Mouse (Mus musculus) CH12.LX (cell line): ENCODE measurements at regions not wholly inside any gene's neighbourhood (a gene's known extent, or its start where the extent isn't known, plus 50 kb on each side); places are given as distances from the start of the nearest gene placed in this dataset.

Experiments
- DNase-seq: peaks from one replicate; pipeline ENCODE4 v3.0.0-alpha.2; 2013; ENCODE audit errors: extremely low read depth
- H3K27ac ChIP-seq: 2 replicates; pipeline ENCODE4 v1.5.1; 2012; ENCODE audit warnings: low read depth, mild to moderate bottlenecking, control low read depth, moderate library complexity; ENCODE audit not compliant: insufficient read depth
- H3K27me3 ChIP-seq: replicated peaks from 2 replicates; pipeline ENCODE3; 2012; ENCODE audit warnings: inconsistent platforms
- H3K36me3 ChIP-seq, 2 experiments: replicated peaks in 1 of 2; 2 replicates each; pipeline versions ENCODE3 to v1.6.1; 2012; ENCODE audit warnings: inconsistent platforms in 1 of 2, low read length in 1 of 2, mild to moderate bottlenecking in 1 of 2, mixed read lengths in 1 of 2, moderate library complexity in 1 of 2; ENCODE audit not compliant: control insufficient read depth in 1 of 2, insufficient read depth in 1 of 2
- H3K4me1 ChIP-seq, 2 experiments: 2 replicates each; pipeline ENCODE4 v1.6.1; 2012; ENCODE audit warnings: inconsistent platforms in 1 of 2, moderate library complexity in 1 of 2; ENCODE audit not compliant: insufficient read depth in 2 of 2, control insufficient read depth in 1 of 2
- H3K4me2 ChIP-seq: 2 replicates; pipeline ENCODE4 v1.6.1; 2012; ENCODE audit warnings: low read depth, mild to moderate bottlenecking, control low read depth; ENCODE audit not compliant: poor library complexity, insufficient read depth, severe bottlenecking
- H3K4me3 ChIP-seq, 3 experiments: fragments of 150-350 bp in 1 of 3; sonication (generic) in 1 of 3; replicated peaks in 1 of 3; 2 replicates each; pipeline versions ENCODE3 to v1.5.1; 2011 to 2012; ENCODE audit warnings: low read depth in 2 of 3, low read length in 2 of 3, mild to moderate bottlenecking in 2 of 3, moderate library complexity in 2 of 3, control low read depth in 1 of 3, improper control_type of control experiment in 1 of 3, inconsistent platforms in 1 of 3, mixed read lengths in 1 of 3; ENCODE audit not compliant: poor library complexity in 1 of 3
- H3K79me2 ChIP-seq: replicated peaks from 2 replicates; pipeline ENCODE4 v1.6.1; 2012; ENCODE audit warnings: mild to moderate bottlenecking, moderate library complexity; ENCODE audit not compliant: control insufficient read depth, poor library complexity, insufficient read depth, severe bottlenecking; ENCODE audit errors: extremely low read depth
- H3K9ac ChIP-seq: 2 replicates; pipeline ENCODE4 v1.6.1; 2012; ENCODE audit warnings: low read depth, mild to moderate bottlenecking, control low read depth, moderate library complexity; ENCODE audit not compliant: insufficient read depth
- H3K9me3 ChIP-seq: replicated peaks from 2 replicates; pipeline ENCODE3; 2012; ENCODE audit warnings: low read length, inconsistent platforms, mixed read lengths
- BHLHE40 ChIP-seq: IDR thresholded peaks from 2 replicates; pipeline ENCODE4 v1.6.1; 2011; ENCODE audit warnings: mild to moderate bottlenecking, low read depth, low read length, improper control_type of control experiment
- CHD1 ChIP-seq: IDR thresholded peaks from 2 replicates; pipeline ENCODE4 v1.6.1; 2012; ENCODE audit warnings: low read depth, low read length, improper control_type of control experiment, inconsistent platforms
- CTCF ChIP-seq, 2 experiments: IDR thresholded peaks in 1 of 2; conservative IDR thresholded peaks in 1 of 2; 2 replicates each; pipeline ENCODE4 v1.5.1; 2011 to 2012; ENCODE audit warnings: low read depth in 2 of 2, low read length in 2 of 2, improper control_type of control experiment in 1 of 2, inconsistent platforms in 1 of 2, mild to moderate bottlenecking in 1 of 2, moderate library complexity in 1 of 2
- E2F4 ChIP-seq: IDR thresholded peaks from 2 replicates; pipeline ENCODE4 v1.6.1; 2011; ENCODE audit warnings: low read depth, low read length, improper control_type of control experiment; ENCODE audit not compliant: insufficient replicate concordance
- EP300 ChIP-seq: IDR thresholded peaks from 2 replicates; pipeline ENCODE4 v1.6.1; 2011; ENCODE audit warnings: low read length, improper control_type of control experiment
- ETS1 ChIP-seq: conservative IDR thresholded peaks from 2 replicates; pipeline ENCODE4 v1.6.1; 2012; ENCODE audit warnings: low read depth, mild to moderate bottlenecking, inconsistent platforms, low read length, improper control_type of control experiment, moderate library complexity
- GABPA ChIP-seq: IDR thresholded peaks from 2 replicates; pipeline ENCODE4 v1.6.1; 2012; ENCODE audit warnings: low read depth, low read length, improper control_type of control experiment, inconsistent platforms; ENCODE audit not compliant: insufficient replicate concordance
- HCFC1 ChIP-seq: IDR thresholded peaks from 2 replicates; pipeline ENCODE4 v1.6.1; 2012; ENCODE audit warnings: low read depth, mild to moderate bottlenecking, inconsistent platforms, low read length, improper control_type of control experiment
- JUN ChIP-seq: IDR thresholded peaks from 2 replicates; pipeline ENCODE4 v1.6.1; 2011; ENCODE audit warnings: low read depth, mild to moderate bottlenecking, low read length, improper control_type of control experiment, moderate library complexity; ENCODE audit not compliant: insufficient read depth
- JUND ChIP-seq: conservative IDR thresholded peaks from 2 replicates; pipeline ENCODE4 v1.6.1; 2011; ENCODE audit warnings: low read depth, low read length, improper control_type of control experiment
- KAT2A ChIP-seq: IDR thresholded peaks from 2 replicates; pipeline ENCODE4 v1.6.1; 2012; ENCODE audit warnings: low read length, improper control_type of control experiment, inconsistent platforms; ENCODE audit not compliant: insufficient replicate concordance
- MAFK ChIP-seq: IDR thresholded peaks from 2 replicates; pipeline ENCODE4 v1.6.1; 2011; ENCODE audit warnings: low read length, improper control_type of control experiment; ENCODE audit not compliant: insufficient replicate concordance
- MAX ChIP-seq: IDR thresholded peaks from 2 replicates; pipeline ENCODE4 v1.6.1; 2011; ENCODE audit warnings: low read length, improper control_type of control experiment
- MAZ ChIP-seq: IDR thresholded peaks from 2 replicates; pipeline ENCODE4 v1.6.1; 2012; ENCODE audit warnings: low read depth, mild to moderate bottlenecking, inconsistent platforms, low read length, improper control_type of control experiment, moderate library complexity
- MEF2A ChIP-seq: IDR thresholded peaks from 2 replicates; pipeline ENCODE4 v1.6.1; 2014; ENCODE audit warnings: low read depth, mild to moderate bottlenecking, inconsistent platforms, low read length, improper control_type of control experiment, borderline replicate concordance
- MXI1 ChIP-seq: IDR thresholded peaks from 2 replicates; pipeline ENCODE4 v1.6.1; 2011; ENCODE audit warnings: mild to moderate bottlenecking, low read depth, low read length, improper control_type of control experiment
- MYC ChIP-seq: IDR thresholded peaks from 2 replicates; pipeline ENCODE4 v1.6.1; 2011; ENCODE audit warnings: low read depth, mild to moderate bottlenecking, improper control_type of control experiment, low read length
- NELFE ChIP-seq: IDR thresholded peaks from 2 replicates; pipeline ENCODE4 v1.6.1; 2011; ENCODE audit warnings: low read depth, low read length, improper control_type of control experiment
- NRF1 ChIP-seq: IDR thresholded peaks from 2 replicates; pipeline ENCODE4 v1.6.1; 2014; ENCODE audit warnings: low read depth, mild to moderate bottlenecking, inconsistent platforms, low read length, improper control_type of control experiment, moderate library complexity
- PAX5 ChIP-seq: IDR thresholded peaks from 2 replicates; pipeline ENCODE4 v1.6.1; 2012; ENCODE audit warnings: low read length, inconsistent platforms, mixed read lengths
- POLR2A ChIP-seq: IDR thresholded peaks from 2 replicates; pipeline ENCODE4 v1.6.1; 2011; ENCODE audit warnings: low read depth, mild to moderate bottlenecking, improper control_type of control experiment, low read length
- POLR2AphosphoS2 ChIP-seq: IDR thresholded peaks from 2 replicates; pipeline ENCODE4 v1.6.1; 2011; ENCODE audit warnings: low read depth, low read length, improper control_type of control experiment
- RAD21 ChIP-seq: IDR thresholded peaks from 2 replicates; pipeline ENCODE4 v1.6.1; 2011; ENCODE audit warnings: low read depth, mild to moderate bottlenecking, low read length, improper control_type of control experiment, moderate library complexity
- RCOR1 ChIP-seq: conservative IDR thresholded peaks from 2 replicates; pipeline ENCODE4 v1.6.1; 2012; ENCODE audit warnings: low read depth, mild to moderate bottlenecking, inconsistent platforms, low read length, improper control_type of control experiment
- TBP ChIP-seq: conservative IDR thresholded peaks from 2 replicates; pipeline ENCODE4 v1.6.1; 2011; ENCODE audit warnings: low read depth, low read length, improper control_type of control experiment
- TCF12 ChIP-seq: IDR thresholded peaks from 2 replicates; pipeline ENCODE4 v1.6.1; 2014; ENCODE audit warnings: low read depth, mild to moderate bottlenecking, inconsistent platforms, low read length, improper control_type of control experiment
- UBTF ChIP-seq: IDR thresholded peaks from 2 replicates; pipeline ENCODE4 v1.6.1; 2012; ENCODE audit warnings: low read depth, mild to moderate bottlenecking, inconsistent platforms, low read length, improper control_type of control experiment, moderate library complexity
- USF1 ChIP-seq: IDR thresholded peaks from 2 replicates; pipeline ENCODE4 v1.6.1; 2014; ENCODE audit warnings: low read depth, mild to moderate bottlenecking, inconsistent platforms, low read length, improper control_type of control experiment
- ZC3H11A ChIP-seq: IDR thresholded peaks from 2 replicates; pipeline ENCODE4 v1.6.1; 2012; ENCODE audit warnings: low read depth, mild to moderate bottlenecking, inconsistent platforms, low read length, improper control_type of control experiment
- ZMIZ1 ChIP-seq: IDR thresholded peaks from 2 replicates; pipeline ENCODE4 v1.6.1; 2012; ENCODE audit warnings: low read depth, mild to moderate bottlenecking, inconsistent platforms, low read length, improper control_type of control experiment
- ZNF384 ChIP-seq: IDR thresholded peaks from 2 replicates; pipeline ENCODE4 v1.6.1; 2012; ENCODE audit warnings: low read depth, low read length, improper control_type of control experiment, inconsistent platforms
- dilution Hi-C: fragments of 300-500 bp; cut with MboI; formaldehyde crosslinking; loops from 2 replicates; pipeline ENCODE4 v1.14.3; 2020; ENCODE audit warnings: low sequenced_read_pairs; ENCODE audit not compliant: extremely low pct_unique_long_range_greater_than_20kb, extremely low pct_ligation_motif_present
- in situ Hi-C: fragments of 300-500 bp; cut with MboI; formaldehyde crosslinking; loops from 3 replicates; pipeline ENCODE4 v1.14.3; 2019; ENCODE audit warnings: low sequenced_read_pairs, low pct_ligation_motif_present, low pct_unique_long_range_greater_than_20kb, mixed read lengths

DNA sequence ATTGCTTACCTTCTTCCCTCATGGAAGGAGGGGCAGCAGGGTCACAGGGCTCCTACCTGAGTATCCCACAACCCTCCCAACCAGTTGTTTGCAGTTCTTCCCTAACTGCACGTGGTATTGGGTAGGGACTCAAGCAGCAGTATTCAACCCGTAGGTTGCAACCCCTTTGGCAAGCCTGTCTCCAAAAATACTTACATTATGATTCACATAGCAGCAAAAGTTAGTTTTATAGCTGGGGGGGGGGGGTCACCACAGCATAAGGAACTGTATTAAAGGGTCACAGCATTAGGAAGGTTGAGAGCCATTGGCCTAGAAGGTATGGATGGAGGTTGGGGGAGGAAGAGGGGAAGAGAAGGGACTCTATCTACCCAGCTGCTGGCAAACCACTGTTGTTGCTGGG is 78.1 kb downstream of the 2410131K14Rik start:
- dilution Hi-C loops, result no loop called here
- Histone ChIP-seq H3K79me2 (no peaks in the 10 kb centered on the region), H3K4me3 (no peak overlapping the region), H3K9ac (no peak overlapping the region), H3K4me2 (no peak overlapping the region), H3K4me1 (peaks cover 3 to 6% of the 10 kb centered on the region in 2 experiments; a peak in 3 of 4 replicates), H3K36me3 (no peaks in the 10 kb centered on the region), H3K27ac (no peak overlapping the region), H3K27me3 (no peaks in the 10 kb centered on the region), H3K9me3 (peaks cover 2% of the 10 kb centered on the region)
- TF ChIP-seq ZC3H11A (no peak), CHD1 (no peak), MXI1 (no peak), NELFE (no peak), E2F4 (no peak), BHLHE40 (no peak), GABPA (no peak), MAZ (no peak), CTCF (conservative IDR thresholded peaks at IDR 0.05 in 1 of 2, IDR thresholded peaks at IDR 0.05 in 1 of 2; ENCODE audit: low read depth in 2 of 2, low read length in 2 of 2) (no peak), MAFK (no peak), TCF12 (no peak), RCOR1 (no peak), ETS1 (no peak), TBP (no peak), EP300 (no peak), ZNF384 (no peak), HCFC1 (no peak), ZMIZ1 (no peak)
- no peak for DNase-seq
- in situ Hi-C loops, result no loop called here

DNA sequence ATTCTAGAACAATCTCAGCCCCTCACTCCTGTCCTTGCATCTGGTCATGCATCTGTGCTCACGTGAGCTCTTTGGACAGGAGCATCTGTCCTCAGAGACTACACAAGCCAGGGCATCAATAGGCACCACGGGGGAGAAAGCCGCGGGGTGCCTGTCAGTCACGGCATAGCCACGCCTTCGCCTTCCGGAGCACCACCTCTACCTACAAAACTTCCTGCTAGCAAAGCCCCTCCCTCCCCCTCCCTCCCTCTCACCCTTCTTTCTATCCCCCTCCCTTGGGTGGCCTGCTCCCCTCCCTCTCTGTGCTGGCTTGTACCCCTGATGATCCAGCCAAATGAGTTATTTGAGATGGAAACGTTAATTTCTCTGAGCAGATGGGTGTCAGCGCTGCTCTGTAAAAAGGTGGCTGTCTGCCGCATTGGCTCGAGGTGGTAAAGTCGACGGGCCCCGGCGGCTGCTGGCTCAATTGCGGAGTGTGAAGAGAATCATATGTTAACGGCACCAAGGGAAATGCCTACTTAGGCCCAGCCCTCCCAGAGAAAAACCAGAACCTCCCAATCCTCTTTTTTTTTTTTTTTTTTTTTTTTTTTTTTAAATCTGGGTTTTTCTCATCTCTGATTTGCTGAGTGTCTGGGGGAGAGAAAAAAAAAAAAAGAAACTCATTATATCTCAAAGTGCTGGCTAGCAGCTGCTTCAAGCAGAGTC is 82.0 kb downstream of the 2410131K14Rik start:
- dilution Hi-C loops (no loop called here), in situ Hi-C loops (no loop called here)
- Histone ChIP-seq H3K79me2 (no peaks in the 10 kb centered on the region), H3K27me3 (no peaks in the 10 kb centered on the region), H3K27ac (no peak overlapping the region), H3K4me3 (peak overlapping the region; percentile 20 to 46 (median 26)), H3K4me1 (peaks cover 0 to 17% of the 10 kb centered on the region in 2 experiments; a peak in 2 of 4 replicates), H3K36me3 (no peaks in the 10 kb centered on the region), H3K9me3 (peaks cover 2% of the 10 kb centered on the region), H3K4me2 (peak overlapping the region; percentile 39), H3K9ac (peak overlapping the region; percentile 28; the same call in 1 of the 2 replicates)
- peak; percentile 64 for DNase-seq
- TF ChIP-seq MEF2A (no peak), MXI1 (no peak), ZC3H11A (no peak), HCFC1 (no peak), TCF12 (no peak), ZNF384 (peak; percentile 92), ZMIZ1 (no peak), RCOR1 (no peak), UBTF (no peak), TBP (no peak), NRF1 (no peak), ETS1 (no peak), KAT2A (no peak), NELFE (no peak), POLR2A (peak; percentile 37), RAD21 (no peak), USF1 (no peak), MAX (no peak), PAX5 (no peak), MYC (no peak), POLR2AphosphoS2 (no peak), JUND (no peak), JUN (no peak)
